Mouse (Mus musculus) C2C12 (cell line): ENCODE results near the gene Rpl36al. TPM values are rescaled to one million over a fixed set of nuclear protein-coding genes. Genes with fewer than 3 reads are reported as not detected.
A peak's percentile ranks its signal among the peaks of the same experiment; 100 is the strongest.
"Not testable (repeated sequence)": the region's sequence is repeated elsewhere in the genome, so short reads cannot be mapped to it uniquely, and the experiment has no call there.

Source experiments
- H3K27me3 ChIP-seq: one replicate; pipeline ENCODE4 v1.6.1; 2011; ENCODE audit not compliant: control insufficient read depth, insufficient read depth, insufficient read length
- H3K36me3 ChIP-seq: one replicate; pipeline ENCODE4 v1.6.1; 2011; ENCODE audit not compliant: control insufficient read depth, insufficient read depth
- H3K4me3 ChIP-seq: one replicate; pipeline ENCODE4 v1.5.1; 2011; ENCODE audit warnings: mild to moderate bottlenecking, control low read depth; ENCODE audit not compliant: poor library complexity, insufficient read depth, severe bottlenecking
- H3K79me2 ChIP-seq: one replicate; pipeline ENCODE4 v1.6.1; 2011; ENCODE audit not compliant: control insufficient read depth, insufficient read depth
- H3K79me3 ChIP-seq: one replicate; pipeline ENCODE4 v1.6.1; 2011; ENCODE audit warnings: low read depth, control low read depth
- H3ac ChIP-seq: one replicate; pipeline ENCODE3; 2011; ENCODE audit warnings: low read depth; ENCODE audit not compliant: control insufficient read depth, insufficient read length
- CEBPB ChIP-seq: IDR thresholded peaks from one replicate; pipeline ENCODE4 v1.6.1; 2011; ENCODE audit warnings: low read depth, mild to moderate bottlenecking, control low read depth, moderate library complexity
- CTCF ChIP-seq: IDR thresholded peaks from one replicate; pipeline ENCODE4 v1.5.1; 2011; ENCODE audit not compliant: control insufficient read depth, insufficient read depth, insufficient read length
- FOSL1 ChIP-seq: IDR thresholded peaks from one replicate; pipeline ENCODE4 v1.8.0; 2011; ENCODE audit warnings: mild to moderate bottlenecking, low read length; ENCODE audit not compliant: poor library complexity, insufficient read depth, severe bottlenecking
- MAX ChIP-seq: IDR thresholded peaks from one replicate; pipeline ENCODE4 v1.6.1; 2011; ENCODE audit warnings: mild to moderate bottlenecking, control low read depth
- MYOD1 ChIP-seq: IDR thresholded peaks from one replicate; pipeline ENCODE4 v1.6.1; 2011; ENCODE audit warnings: low read depth; ENCODE audit not compliant: control insufficient read depth, insufficient read length
- MYOG ChIP-seq: IDR thresholded peaks from one replicate; pipeline ENCODE4 v1.6.1; 2011; ENCODE audit not compliant: control insufficient read depth, insufficient read length; ENCODE audit errors: extremely low read depth
- USF1 ChIP-seq: IDR thresholded peaks from one replicate; pipeline ENCODE4 v1.6.1; 2011; ENCODE audit warnings: low read depth, mild to moderate bottlenecking, control low read depth, moderate library complexity
- polyA plus RNA-seq: library from polyadenylated mRNA; unstranded; fragments of >200 nt; fragmentation: generic; extraction: Trizol; gene quantifications from one replicate; pipeline ENCODE4 v1.2.1, GENCODE M21; 2012; ENCODE audit warnings: missing spikeins

Rpl36al gene
- polyA plus RNA-seq, 1 experiment = 980 TPM

DNA sequence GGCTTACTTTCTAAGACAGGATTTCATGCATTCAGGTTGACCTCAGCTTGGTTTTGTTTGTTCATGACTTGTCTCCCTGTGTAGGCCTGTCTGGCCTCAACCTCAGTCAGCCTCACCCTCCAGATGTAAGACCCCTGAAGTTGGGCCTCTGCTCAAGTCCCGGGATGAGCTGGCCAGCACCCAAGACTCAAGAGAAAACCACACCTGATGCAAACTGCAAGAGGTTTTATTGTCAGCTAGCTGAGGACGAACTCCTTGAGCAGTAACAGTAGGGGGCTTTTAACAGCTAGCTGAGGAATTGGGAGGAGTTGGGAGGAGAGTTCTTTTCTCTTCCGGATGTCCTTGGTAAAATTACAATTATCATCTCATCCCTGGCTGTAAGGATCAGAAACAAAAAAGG, 6.4 kb downstream of the Rpl36al start:
- TF ChIP-seq CTCF (no peak), MAX (no peak), FOSL1 (no peak), MYOG (no peak), USF1 (no peak), MYOD1 (no peak), CEBPB (no peak)
- peaks cover 2% of the 10 kb centered on the region for H3K79me3 ChIP-seq
- H3K79me2 ChIP-seq = peaks cover 5% of the 10 kb centered on the region
- no peaks in the 10 kb centered on the region for H3K27me3 ChIP-seq
- peaks cover 56% of the 10 kb centered on the region for H3K36me3 ChIP-seq
- no peak overlapping the region for H3ac ChIP-seq
- H3K4me3 ChIP-seq = no peak overlapping the region

DNA sequence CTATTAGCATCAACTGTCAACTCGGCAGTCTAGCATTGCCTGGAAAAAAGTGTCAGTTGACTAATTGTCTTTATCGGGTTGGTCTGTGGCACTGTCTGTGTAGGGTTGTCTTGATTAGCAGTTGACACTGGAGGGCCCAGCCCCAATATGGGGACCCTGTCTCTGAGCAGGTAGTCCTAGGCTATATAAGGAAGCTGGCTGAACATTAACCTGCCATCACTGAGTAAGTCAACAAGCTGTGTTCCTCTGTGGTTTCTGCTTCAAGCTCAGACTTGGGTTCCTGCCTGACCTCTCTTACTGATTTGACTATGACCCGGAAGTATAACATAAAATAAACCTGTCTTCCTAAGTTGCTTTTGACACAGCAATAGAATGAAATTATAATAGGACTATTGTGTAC, 7.9 kb downstream of the Rpl36al start:
- no peak overlapping the region for H3ac ChIP-seq
- H3K27me3 ChIP-seq = no peaks in the 10 kb centered on the region
- peaks cover 11% of the 10 kb centered on the region for H3K79me2 ChIP-seq
- TF ChIP-seq MYOD1 (no peak), MYOG (no peak)
- no peak overlapping the region for H3K4me3 ChIP-seq
- H3K79me3 ChIP-seq = no peaks in the 10 kb centered on the region
- H3K36me3 ChIP-seq = peaks cover 43% of the 10 kb centered on the region

GRCm38 (mm10) chr12:69171307-69171706, 12.6 kb downstream of the Rpl36al start:
- no peak for TF ChIP-seq MYOG
- TF ChIP-seq USF1 = no peak
- no peak for TF ChIP-seq CEBPB
- no peak for TF ChIP-seq MAX
- TF ChIP-seq MYOD1 = no peak
- no peak for TF ChIP-seq FOSL1
- no peak for TF ChIP-seq CTCF
- Histone ChIP-seq H3K36me3 (peaks cover 38% of the 10 kb centered on the region), H3K79me3 (peaks cover 14% of the 10 kb centered on the region), H3K79me2 (peaks cover 34% of the 10 kb centered on the region), H3ac (no peak overlapping the region), H3K4me3 (no peak overlapping the region), H3K27me3 (no peaks in the 10 kb centered on the region)

GRCm38 (mm10) chr12:69168461-69169106, 15.3 kb downstream of the Rpl36al start, which contains the start of gene Lrr1:
Gene Lrr1 (plus strand): TSS chr12:69168814.
- Histone ChIP-seq H3K4me3 (peak within 1 kb of the TSS; percentile 84), H3K36me3 (peaks cover 13% of the 10 kb centered on the region), H3ac (peak within 1 kb of the TSS; percentile 89), H3K79me2 (peaks cover 34% of the 10 kb centered on the region), H3K79me3 (peaks cover 14% of the 10 kb centered on the region), H3K27me3 (no peaks in the 10 kb centered on the region)
- no peak for TF ChIP-seq USF1
- peak; percentile 100 for TF ChIP-seq MAX

DNA sequence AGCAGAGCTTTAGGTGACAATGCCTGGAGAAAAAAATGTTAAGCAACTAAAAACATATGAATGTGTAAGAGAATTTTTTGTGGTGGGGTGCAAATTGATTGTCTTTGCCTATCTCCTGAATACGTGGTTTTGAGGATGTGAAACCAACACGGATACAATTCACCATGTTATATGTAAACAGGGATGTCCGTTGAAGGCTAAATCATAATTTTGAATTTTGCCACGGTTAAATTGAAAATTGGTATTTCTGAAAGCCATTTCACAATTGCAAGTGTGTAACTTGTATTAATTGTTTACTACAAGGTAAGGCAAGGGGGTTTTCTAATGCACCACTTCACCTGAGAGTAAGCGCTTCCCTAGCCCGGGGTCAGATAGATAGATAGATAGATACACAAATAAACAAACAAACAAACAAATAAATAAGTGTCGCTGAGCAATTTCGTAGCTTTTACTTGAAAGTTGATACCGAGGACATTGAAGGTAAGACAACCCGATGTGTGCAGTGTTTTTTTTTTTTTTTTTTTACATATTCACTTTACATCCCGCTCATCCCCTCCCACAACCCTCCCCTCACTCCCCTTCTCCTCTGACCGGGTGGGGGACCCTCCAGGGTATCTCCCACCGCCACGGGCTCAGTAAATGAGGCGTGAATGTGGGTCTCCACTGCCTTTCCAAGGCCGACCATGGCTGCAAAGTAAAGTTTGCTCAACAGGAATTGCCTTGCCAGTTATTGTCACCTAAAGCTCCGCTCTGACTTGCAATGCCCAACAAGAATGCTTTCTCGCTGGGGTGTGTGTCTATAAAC, 16.0 kb downstream of the Rpl36al start:
- no peaks in the 10 kb centered on the region for H3K27me3 ChIP-seq
- peak overlapping the region; percentile 84 for H3K4me3 ChIP-seq
- peaks cover 5% of the 10 kb centered on the region for H3K36me3 ChIP-seq
- TF ChIP-seq MAX = no peak
- no peak for TF ChIP-seq FOSL1
- no peak for TF ChIP-seq MYOG
- no peak for TF ChIP-seq USF1
- no peak for TF ChIP-seq MYOD1
- TF ChIP-seq CTCF = no peak
- no peak for TF ChIP-seq CEBPB
- peaks cover 34% of the 10 kb centered on the region for H3K79me2 ChIP-seq
- H3ac ChIP-seq = peak overlapping the region; percentile 74
- peaks cover 14% of the 10 kb centered on the region for H3K79me3 ChIP-seq

DNA sequence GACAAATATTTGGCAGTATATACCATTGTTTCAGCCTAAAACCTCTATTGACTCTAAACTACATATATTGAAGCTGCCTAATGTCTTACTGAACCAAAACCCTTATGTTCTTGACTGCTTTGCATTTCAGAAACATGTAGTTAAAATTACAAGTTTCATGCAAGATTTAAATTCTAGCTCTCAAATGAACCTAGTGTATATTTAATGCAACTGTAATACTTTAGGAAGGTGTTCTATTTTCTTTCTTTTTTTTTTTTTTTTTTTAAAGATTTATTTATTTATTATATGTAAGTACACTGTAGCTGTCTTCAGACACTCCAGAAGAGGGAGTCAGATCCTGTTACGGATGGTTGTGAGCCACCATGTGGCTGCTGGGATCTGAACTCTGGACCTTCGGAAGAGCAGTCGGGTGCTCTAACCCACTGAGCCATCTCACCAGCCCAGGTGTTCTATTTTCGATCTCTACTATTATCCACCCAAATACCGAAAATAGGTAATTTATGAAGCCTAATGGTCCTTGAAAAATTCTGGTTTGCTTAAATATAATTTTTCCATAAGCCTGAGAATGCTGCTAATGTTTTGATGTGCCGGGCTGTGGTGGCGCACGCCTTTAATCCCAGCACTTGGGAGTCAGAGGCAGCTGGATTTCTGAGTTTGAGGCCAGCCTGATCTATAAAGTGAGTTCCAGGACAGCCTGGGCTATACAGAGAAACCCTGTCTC, 16.9 kb downstream of the Rpl36al start:
- not testable (repeated sequence) for H3K27me3 ChIP-seq, H3ac ChIP-seq, H3K4me3 ChIP-seq, H3K36me3 ChIP-seq
- Histone ChIP-seq H3K79me2 (peaks cover 33% of the 10 kb centered on the region), H3K79me3 (peaks cover 14% of the 10 kb centered on the region)
